10 mouse cellular contexts compared by ENCODE assay signal in the genomic region with DNA sequence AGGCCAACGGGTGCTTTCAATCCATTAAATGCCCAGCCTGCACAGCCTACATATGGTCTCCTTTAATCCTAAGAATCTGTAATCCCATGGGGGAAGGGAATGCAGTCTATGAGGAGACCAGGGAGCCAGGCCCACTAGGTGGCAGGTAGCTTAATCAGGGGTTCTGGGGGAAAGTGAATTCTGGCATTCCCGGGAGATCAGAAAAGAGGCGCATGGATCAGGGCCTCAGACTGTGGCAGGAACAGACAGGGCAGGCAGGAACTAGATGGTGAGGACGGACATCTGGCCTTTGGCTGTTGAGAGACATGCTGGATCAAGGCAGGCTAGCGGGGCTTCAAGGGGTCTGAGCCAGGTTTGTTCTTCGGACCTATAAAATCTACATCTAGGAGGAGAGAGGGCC. TPM values are rescaled to one million over a fixed set of nuclear protein-coding genes. Genes with fewer than 3 reads are reported as not detected.
A peak's percentile ranks its signal among the peaks of the same experiment; 100 is the strongest.
DNase-seq lines count a peak whose midpoint lies in the region; ATAC-seq and TF ChIP-seq lines count a peak whose summit lies in the region.
"Had no signal": no experiment of that assay in that cellular context is flagged by ENCODE, and none has a peak within 500 bp of the region (broad histone marks: within the 10 kb centered on the region; RNA-seq: fewer than 3 reads in every experiment).

No protein-coding gene starts in this region.

- DNase-seq in heart, postnatal 0 days (ENCODE audit: low spot score), result no peak
- DNase-seq in hindbrain, embryonic 11.5 days (ENCODE audit: low spot score), result no peak
- no peak for DNase-seq in thymus, adult 2 months
- DNase-seq in spleen, postnatal 36 days (ENCODE audit: low spot score in 2 of 2), result no peak
- no peak for DNase-seq in layer of hippocampus, adult 18-20 months (ENCODE audit: low spot score in 2 of 2)

- no peak for TF ChIP-seq EP300 in heart, postnatal 0 days (IDR thresholded peaks at IDR 0.05; ENCODE audit: low read depth)

- ATAC-seq in heart, postnatal 0 days (ENCODE audit: insufficient read depth, low read depth), result no peak
- ATAC-seq in heart, embryonic 11.5 days (replicated peaks; ENCODE audit: insufficient number of reproducible peaks, low FRiP score, low TSS enrichment), result no peak
- ATAC-seq in hindbrain, embryonic 11.5 days (ENCODE audit: low FRiP score), result no peak
- no peak for ATAC-seq in midbrain, embryonic 13.5 days

- H3K9me3 ChIP-seq in heart, postnatal 0 days (replicated peaks; ENCODE audit: control insufficient read depth, low read length), result no peaks in the 10 kb centered on the region
- no peaks in the 10 kb centered on the region for H3K9me3 ChIP-seq in heart, embryonic 11.5 days (replicated peaks; ENCODE audit: control insufficient read depth, low read length)
- no peaks in the 10 kb centered on the region for H3K9me3 ChIP-seq in hindbrain, embryonic 11.5 days (ENCODE audit: control insufficient read depth, low read length)
- H3K9me3 ChIP-seq in midbrain, embryonic 13.5 days, result no peaks in the 10 kb centered on the region
- H3K9me3 ChIP-seq: G1E had no signal

- no peak overlapping the region for H3K9ac ChIP-seq in heart, postnatal 0 days (replicated peaks; ENCODE audit: low read depth, low read length)
- no peak overlapping the region for H3K9ac ChIP-seq in heart, embryonic 11.5 days (ENCODE audit: low read depth, low read length)
- peak overlapping the region; percentile 48; the same call in 1 of the 2 replicates for H3K9ac ChIP-seq in hindbrain, embryonic 11.5 days (ENCODE audit: low read depth, low read length)
- peak overlapping the region; percentile 77 for H3K9ac ChIP-seq in midbrain, embryonic 13.5 days (replicated peaks)

- peaks cover 22% of the 10 kb centered on the region; the same call in 1 of the 2 replicates for H3K4me1 ChIP-seq in heart, postnatal 0 days (ENCODE audit: control insufficient read depth, insufficient read depth)
- peaks cover 27% of the 10 kb centered on the region for H3K4me1 ChIP-seq in heart, embryonic 11.5 days (ENCODE audit: control insufficient read depth, insufficient read depth, low read length)
- H3K4me1 ChIP-seq in cortical plate, adult 2 months (ENCODE audit: control insufficient read depth, insufficient read depth, low read length), result no peaks in the 10 kb centered on the region
- H3K4me1 ChIP-seq in hindbrain, embryonic 11.5 days (replicated peaks; ENCODE audit: control insufficient read depth, insufficient read depth, low read length), result peaks cover 14% of the 10 kb centered on the region
- peaks cover 51% of the 10 kb centered on the region for H3K4me1 ChIP-seq in midbrain, embryonic 13.5 days (replicated peaks)
- peaks cover 58% of the 10 kb centered on the region for H3K4me1 ChIP-seq in thymus, adult 2 months (replicated peaks; ENCODE audit: control insufficient read depth, insufficient read depth, low read length)

- H3K36me3 ChIP-seq in heart, postnatal 0 days (replicated peaks; ENCODE audit: control insufficient read depth, insufficient read depth, low read length), result peaks cover 21% of the 10 kb centered on the region
- H3K36me3 ChIP-seq in heart, embryonic 11.5 days (ENCODE audit: control insufficient read depth, insufficient read depth, low read length), result no peaks in the 10 kb centered on the region
- H3K36me3 ChIP-seq in hindbrain, embryonic 11.5 days (ENCODE audit: control insufficient read depth, insufficient read depth, low read length), result no peaks in the 10 kb centered on the region
- peaks cover 30% of the 10 kb centered on the region for H3K36me3 ChIP-seq in midbrain, embryonic 13.5 days
- no peaks in the 10 kb centered on the region for H3K36me3 ChIP-seq in thymus, adult 2 months (ENCODE audit: control insufficient read depth, insufficient read depth, low read length)

- H3K4me2 ChIP-seq in heart, postnatal 0 days (ENCODE audit: low read depth, low read length), result peak overlapping the region; percentile 90; the same call in 1 of the 2 replicates
- no peak overlapping the region; the same call in 1 of the 2 replicates for H3K4me2 ChIP-seq in heart, embryonic 11.5 days
- peak overlapping the region; percentile 89 for H3K4me2 ChIP-seq in hindbrain, embryonic 11.5 days (replicated peaks; ENCODE audit: low read depth, low read length)
- peak overlapping the region; percentile 76 for H3K4me2 ChIP-seq in midbrain, embryonic 13.5 days (replicated peaks)

- H3K27ac ChIP-seq in heart, postnatal 0 days (ENCODE audit: low read depth), result no peak overlapping the region
- no peak overlapping the region for H3K27ac ChIP-seq in heart, embryonic 11.5 days (ENCODE audit: low read depth, low read length)
- no peak overlapping the region for H3K27ac ChIP-seq in cortical plate, adult 2 months (ENCODE audit: insufficient read depth, low read length)
- no peak overlapping the region for H3K27ac ChIP-seq in hindbrain, embryonic 11.5 days (ENCODE audit: low read depth, low read length)
- H3K27ac ChIP-seq in midbrain, embryonic 13.5 days, result peak overlapping the region; percentile 63
- no peak overlapping the region for H3K27ac ChIP-seq in thymus, adult 2 months (ENCODE audit: control insufficient read depth, insufficient read depth, low read length)

- 84% methylated on average over 6 of the region's 6 CpGs for WGBS in heart, postnatal 0 days
- WGBS in heart, embryonic 11.5 days (ENCODE audit: insufficient replicate concordance), result 65% methylated on average over 6 of the region's 6 CpGs
- WGBS in hindbrain, embryonic 11.5 days, result 63% methylated on average over 6 of the region's 6 CpGs
- 47% methylated on average over 6 of the region's 6 CpGs for WGBS in midbrain, embryonic 13.5 days
- 94% methylated on average over 6 of the region's 6 CpGs for WGBS in thymus, adult 2 months

- no peak for TF ChIP-seq POLR2A in cortical plate, adult 2 months (IDR thresholded peaks at IDR 0.05; ENCODE audit: extremely low read depth, insufficient read depth, low read length)
- no peak for TF ChIP-seq POLR2A in thymus, adult 2 months (IDR thresholded peaks at IDR 0.05; ENCODE audit: control insufficient read depth, extremely low read depth, insufficient read depth, low read length, poor library complexity)

- peaks cover 12% of the 10 kb centered on the region for H3K27me3 ChIP-seq in heart, postnatal 0 days (ENCODE audit: control insufficient read depth, insufficient read depth, low read length)
- H3K27me3 ChIP-seq in heart, embryonic 11.5 days (ENCODE audit: control insufficient read depth, insufficient read depth, low read length), result peaks cover 34% of the 10 kb centered on the region
- H3K27me3 ChIP-seq in hindbrain, embryonic 11.5 days (ENCODE audit: control insufficient read depth, insufficient read depth, low read length), result peaks cover 23% of the 10 kb centered on the region
- peaks cover 11% of the 10 kb centered on the region for H3K27me3 ChIP-seq in midbrain, embryonic 13.5 days
- H3K27me3 ChIP-seq in thymus, adult 2 months (ENCODE audit: control insufficient read depth, insufficient read depth, low read length), result no peaks in the 10 kb centered on the region

- TF ChIP-seq CTCF in heart, postnatal 0 days (IDR thresholded peaks at IDR 0.05; ENCODE audit: low read depth), result no peak
- TF ChIP-seq CTCF in cortical plate, adult 2 months (IDR thresholded peaks at IDR 0.05; ENCODE audit: extremely low read depth, insufficient read depth, low read length), result no peak
- no peak for TF ChIP-seq CTCF in thymus, adult 2 months (IDR thresholded peaks at IDR 0.05; ENCODE audit: borderline replicate concordance, control insufficient read depth, extremely low read depth, insufficient read depth, low read length, poor library complexity)

- H3K4me3 ChIP-seq in heart, postnatal 0 days (ENCODE audit: low read depth, low read length), result no peak overlapping the region
- H3K4me3 ChIP-seq in heart, embryonic 11.5 days (ENCODE audit: low read depth, low read length), result no peak overlapping the region
- H3K4me3 ChIP-seq in cortical plate, adult 2 months (ENCODE audit: insufficient read depth, low read length), result peak overlapping the region; percentile 95
- peak overlapping the region; percentile 46 for H3K4me3 ChIP-seq in hindbrain, embryonic 11.5 days (ENCODE audit: low read depth, low read length)
- H3K4me3 ChIP-seq in midbrain, embryonic 13.5 days (replicated peaks), result peak overlapping the region; percentile 57
- no peak overlapping the region for H3K4me3 ChIP-seq in thymus, adult 2 months (ENCODE audit: control insufficient read depth, insufficient read depth, low read length)

RNA-seq across cellular contexts. Expression of a gene that starts 1.7 kb away (rescaled TPM):
- total RNA-seq in heart, postnatal 0 days (2014; rRNA removed; ENCODE audit: low replicate concordance), result 26.2 and 47.3 TPM in 2 replicates
- 17.9 and 21.9 TPM in 2 replicates for polyA plus RNA-seq in heart, postnatal 0 days (2015; fragmentation: Nextera tagmentation; extraction: Ambion mirVana)
- polyA plus RNA-seq in heart, embryonic 11.5 days (2014; fragmentation: Nextera tagmentation; extraction: Ambion mirVana), result 15.5 and 17.3 TPM in 2 replicates
- 293 and 340 TPM in 2 replicates for polyA plus RNA-seq in cortical plate, adult 2 months (2012; rRNA removed)
- 12.2 and 15.4 TPM in 2 replicates for polyA plus RNA-seq in hindbrain, embryonic 11.5 days (2014; fragmentation: Nextera tagmentation; extraction: Ambion mirVana)
- 45.0 and 45.9 TPM in 2 replicates for polyA plus RNA-seq in midbrain, embryonic 13.5 days (2015; fragmentation: Nextera tagmentation; extraction: Ambion mirVana)
- 333 and 357 TPM in 2 replicates for polyA plus RNA-seq in thymus, adult 2 months (2012; rRNA removed)
- total RNA-seq in layer of hippocampus, adult 18-20 months (2021), result 100 to 1,000 TPM; 174 to 181 TPM

RNA-seq across cellular contexts. Expression of a gene that starts 4.5 kb away (rescaled TPM):
- total RNA-seq in heart, postnatal 0 days (2014; rRNA removed; ENCODE audit: low replicate concordance), result 63.2 and 67.3 TPM in 2 replicates
- polyA plus RNA-seq in heart, postnatal 0 days (2015; fragmentation: Nextera tagmentation; extraction: Ambion mirVana), result 46.8 and 59.6 TPM in 2 replicates
- 63.4 and 64.0 TPM in 2 replicates for polyA plus RNA-seq in heart, embryonic 11.5 days (2014; fragmentation: Nextera tagmentation; extraction: Ambion mirVana)
- polyA plus RNA-seq in cortical plate, adult 2 months (2012; rRNA removed), result 44.3 and 47.3 TPM in 2 replicates
- 74.4 and 84.3 TPM in 2 replicates for polyA plus RNA-seq in hindbrain, embryonic 11.5 days (2014; fragmentation: Nextera tagmentation; extraction: Ambion mirVana)
- 78.7 and 82.1 TPM in 2 replicates for polyA plus RNA-seq in midbrain, embryonic 13.5 days (2015; fragmentation: Nextera tagmentation; extraction: Ambion mirVana)
- polyA plus RNA-seq in thymus, adult 2 months (2012; rRNA removed), result 274 and 296 TPM in 2 replicates
- total RNA-seq in layer of hippocampus, adult 18-20 months (2021), result 10 to 100 TPM; 36.2 to 38.7 TPM

RNA-seq across cellular contexts. Expression of a gene that starts 20.1 kb away (rescaled TPM):
- total RNA-seq in heart, postnatal 0 days (2014; rRNA removed; ENCODE audit: low replicate concordance), result not detected in 2 replicates
- polyA plus RNA-seq in heart, postnatal 0 days (2015; fragmentation: Nextera tagmentation; extraction: Ambion mirVana), result not detected in 2 replicates
- polyA plus RNA-seq in heart, embryonic 11.5 days (2014; fragmentation: Nextera tagmentation; extraction: Ambion mirVana), result not detected in 2 replicates
- polyA plus RNA-seq in cortical plate, adult 2 months (2012; rRNA removed), result not detected in 2 replicates
- not detected in 2 replicates for polyA plus RNA-seq in hindbrain, embryonic 11.5 days (2014; fragmentation: Nextera tagmentation; extraction: Ambion mirVana)
- polyA plus RNA-seq in midbrain, embryonic 13.5 days (2015; fragmentation: Nextera tagmentation; extraction: Ambion mirVana), result not detected in 2 replicates
- polyA plus RNA-seq in thymus, adult 2 months (2012; rRNA removed), result 0.42 TPM in 1 of 2 replicates, not detected in the other
- total RNA-seq in layer of hippocampus, adult 18-20 months (2021), result not detected
- total RNA-seq: G1E; heart, postnatal 10 days had no signal
- polyA plus RNA-seq: G1E had no signal

RNA-seq across cellular contexts. Expression of a gene that starts 24.2 kb away (rescaled TPM):
- 21.4 and 23.8 TPM in 2 replicates for total RNA-seq in heart, postnatal 0 days (2014; rRNA removed; ENCODE audit: low replicate concordance)
- polyA plus RNA-seq in heart, postnatal 0 days (2015; fragmentation: Nextera tagmentation; extraction: Ambion mirVana), result 61.7 and 66.2 TPM in 2 replicates
- polyA plus RNA-seq in heart, embryonic 11.5 days (2014; fragmentation: Nextera tagmentation; extraction: Ambion mirVana), result 91.4 and 93.4 TPM in 2 replicates
- polyA plus RNA-seq in cortical plate, adult 2 months (2012; rRNA removed), result 167 and 180 TPM in 2 replicates
- 65.7 and 67.4 TPM in 2 replicates for polyA plus RNA-seq in hindbrain, embryonic 11.5 days (2014; fragmentation: Nextera tagmentation; extraction: Ambion mirVana)
- 79.8 and 80.9 TPM in 2 replicates for polyA plus RNA-seq in midbrain, embryonic 13.5 days (2015; fragmentation: Nextera tagmentation; extraction: Ambion mirVana)
- polyA plus RNA-seq in thymus, adult 2 months (2012; rRNA removed), result 106 and 112 TPM in 2 replicates
- 100 to 1,000 TPM; 121 to 140 TPM for total RNA-seq in layer of hippocampus, adult 18-20 months (2021)

RNA-seq across cellular contexts. Expression of a gene that starts 38.1 kb away (rescaled TPM):
- not detected in 2 replicates for total RNA-seq in heart, postnatal 0 days (2014; rRNA removed; ENCODE audit: low replicate concordance)
- 0.03 TPM in 2 replicates for polyA plus RNA-seq in heart, postnatal 0 days (2015; fragmentation: Nextera tagmentation; extraction: Ambion mirVana)
- not detected in 2 replicates for polyA plus RNA-seq in heart, embryonic 11.5 days (2014; fragmentation: Nextera tagmentation; extraction: Ambion mirVana)
- polyA plus RNA-seq in cortical plate, adult 2 months (2012; rRNA removed), result 0.04 TPM in 2 replicates
- polyA plus RNA-seq in hindbrain, embryonic 11.5 days (2014; fragmentation: Nextera tagmentation; extraction: Ambion mirVana), result not detected in 2 replicates
- 0.05 and 0.08 TPM in 2 replicates for polyA plus RNA-seq in midbrain, embryonic 13.5 days (2015; fragmentation: Nextera tagmentation; extraction: Ambion mirVana)
- polyA plus RNA-seq in thymus, adult 2 months (2012; rRNA removed), result 0.20 and 0.24 TPM in 2 replicates
- total RNA-seq in layer of hippocampus, adult 18-20 months (2021), result not detected
- total RNA-seq: heart, postnatal 10 days had no signal
- polyA plus RNA-seq: G1E had no signal

Comparison
In these comparisons a context has a peak if more than half of its experiments do, and no peak if none do; other contexts are left out.
1. H3K4me3 ChIP-seq: peak in cortical plate, adult 2 months (single experiment), hindbrain, embryonic 11.5 days (single experiment) and midbrain, embryonic 13.5 days (single experiment); none in heart, postnatal 0 days (single experiment), heart, embryonic 11.5 days (single experiment) and thymus, adult 2 months (single experiment).
2. H3K9ac ChIP-seq: peak in hindbrain, embryonic 11.5 days (single experiment) and midbrain, embryonic 13.5 days (single experiment); none in heart, postnatal 0 days (single experiment) and heart, embryonic 11.5 days (single experiment).